Mouse (Mus musculus) forebrain, embryonic 11.5 days (tissue): ENCODE results near the gene Hoxd11. TPM values are rescaled to one million over a fixed set of nuclear protein-coding genes. Genes with fewer than 3 reads are reported as not detected.

Source experiments
- ATAC-seq: fragments of 200-750 bp; cut with Nextera tagmentation; replicated peaks from 2 replicates; pipeline ENCODE4 v1.8.0; 2017; ENCODE audit warnings: moderate TSS enrichment; ENCODE audit not compliant: low FRiP score
- DNase-seq: peaks from one replicate; pipeline ENCODE4 v3.0.0-alpha.2; 2017; ENCODE audit warnings: low spot score
- H3K27ac ChIP-seq: fragments of 300-500 bp; sonication (generic); 2 replicates; pipeline ENCODE4 v1.5.1; 2014; ENCODE audit warnings: low read depth, low read length
- H3K27me3 ChIP-seq: fragments of 300-500 bp; sonication (generic); 2 replicates; pipeline ENCODE4 v1.6.1; 2014; ENCODE audit warnings: mild to moderate bottlenecking, low read length, mixed read lengths; ENCODE audit not compliant: control insufficient read depth, insufficient read depth
- H3K36me3 ChIP-seq: fragments of 300-500 bp; sonication (generic); 2 replicates; pipeline ENCODE4 v1.6.1; 2014; ENCODE audit warnings: mild to moderate bottlenecking, low read length, moderate library complexity, mixed read lengths; ENCODE audit not compliant: control insufficient read depth, insufficient read depth
- H3K4me1 ChIP-seq: fragments of 300-500 bp; sonication (generic); replicated peaks from 2 replicates; pipeline ENCODE4 v1.6.1; 2014; ENCODE audit warnings: low read length, mixed read lengths; ENCODE audit not compliant: control insufficient read depth, insufficient read depth
- H3K4me2 ChIP-seq: fragments of 300-500 bp; sonication (generic); 2 replicates; pipeline ENCODE4 v1.6.1; 2014; ENCODE audit warnings: low read depth, mild to moderate bottlenecking, low read length, moderate library complexity, mixed read lengths; ENCODE audit not compliant: severe bottlenecking
- H3K4me3 ChIP-seq: fragments of 300-500 bp; sonication (generic); 2 replicates; pipeline ENCODE4 v1.5.1; 2014; ENCODE audit warnings: low read depth, low read length
- H3K9ac ChIP-seq: fragments of 300-500 bp; sonication (generic); 2 replicates; pipeline ENCODE4 v1.6.1; 2014; ENCODE audit warnings: low read length
- H3K9me3 ChIP-seq: fragments of 300-500 bp; sonication (generic); 2 replicates; pipeline ENCODE4 v1.6.1; 2016; ENCODE audit warnings: low read length, mixed read lengths; ENCODE audit not compliant: control insufficient read depth
- WGBS: fragments of 180-500 bp; shearing (Covaris S2); extraction: QIAGEN DNeasy Blood & Tissue Kit; methylation state at CpG from one replicate; pipeline ENCODE4 v1.1.7; 2014; 5-methylcytosine and 5-hydroxymethylcytosine counted together
- polyA plus RNA-seq: library from polyadenylated mRNA; unstranded; fragments of >200 nt; fragmentation: Nextera tagmentation; extraction: Ambion mirVana; gene quantifications from 2 replicates; pipeline ENCODE4 v1.2.1, GENCODE M21; 2014

Gene Hoxd11
- polyA plus RNA-seq, 1 experiment from 2014 or later = not detected

DNA sequence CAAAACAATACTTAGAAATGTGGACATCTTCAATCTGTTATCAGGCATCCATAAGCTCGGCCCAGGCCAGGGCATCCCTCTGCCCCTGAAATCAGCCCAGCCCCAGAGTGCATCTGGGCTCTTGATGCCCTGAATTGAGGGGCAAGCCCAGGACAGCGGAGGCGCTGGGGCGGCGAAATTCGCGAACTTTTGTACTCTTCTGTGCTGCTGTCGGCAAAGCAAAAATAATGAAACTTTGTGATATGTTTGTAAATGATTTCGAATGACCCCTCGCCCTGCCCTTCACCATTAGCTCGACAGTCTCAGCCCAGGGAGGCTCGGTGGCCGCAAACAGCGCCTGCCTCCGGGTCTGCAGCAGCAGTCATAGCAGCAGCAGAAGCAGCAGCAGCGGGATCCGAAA, 45.8 kb downstream of the Hoxd11 start:
- no peak overlapping the region for H3K9ac ChIP-seq
- H3K4me1 ChIP-seq = peaks cover 4% of the 10 kb centered on the region; the same call in 1 of the 2 replicates
- no peak overlapping the region for H3K4me2 ChIP-seq
- ATAC-seq (no peak), DNase-seq (peak; percentile 56)
- WGBS = under 1% methylated on average over 17 of the region's 17 CpGs
- peaks cover 98% of the 10 kb centered on the region for H3K27me3 ChIP-seq
- no peaks in the 10 kb centered on the region for H3K36me3 ChIP-seq
- no peak overlapping the region for H3K27ac ChIP-seq
- no peaks in the 10 kb centered on the region for H3K9me3 ChIP-seq
- H3K4me3 ChIP-seq = no peak overlapping the region

DNA sequence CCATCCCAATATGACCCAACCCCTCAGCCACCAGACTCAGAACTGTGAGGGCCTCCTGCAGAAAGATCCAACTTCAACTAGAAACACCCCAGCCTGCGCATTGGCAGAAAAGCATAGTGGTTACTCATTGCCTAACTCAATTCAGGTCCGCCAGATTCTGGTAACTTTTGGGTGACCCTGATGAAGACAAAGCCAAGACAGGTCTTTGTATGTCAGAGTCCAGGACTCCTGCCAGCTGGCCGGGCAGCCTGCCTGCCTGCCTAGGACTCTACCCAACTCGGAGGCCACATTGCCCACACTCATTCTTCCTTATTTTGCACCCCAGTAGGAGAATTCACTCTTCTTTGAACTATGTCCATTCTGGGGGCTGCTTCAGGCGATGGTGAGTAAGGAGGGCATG, 47.2 kb downstream of the Hoxd11 start, which contains the start of gene Gm28230:
Gm28230 (plus strand) TSS at position 178 of the 400 bp plus-strand sequence.
- peaks cover 98% of the 10 kb centered on the region for H3K27me3 ChIP-seq
- H3K36me3 ChIP-seq = no peaks in the 10 kb centered on the region
- peaks cover 4% of the 10 kb centered on the region; the same call in 1 of the 2 replicates for H3K4me1 ChIP-seq
- H3K9ac ChIP-seq = no peak within 1 kb of the TSS
- H3K4me3 ChIP-seq = no peak within 1 kb of the TSS; the same call in 1 of the 2 replicates
- H3K4me2 ChIP-seq = peak within 1 kb of the TSS; percentile 21; the same call in 1 of the 2 replicates
- DNase-seq (no peak), ATAC-seq (no peak)
- H3K27ac ChIP-seq = no peak within 1 kb of the TSS
- WGBS = 2% methylated on average over 5 of the region's 5 CpGs
- no peaks in the 10 kb centered on the region for H3K9me3 ChIP-seq

DNA sequence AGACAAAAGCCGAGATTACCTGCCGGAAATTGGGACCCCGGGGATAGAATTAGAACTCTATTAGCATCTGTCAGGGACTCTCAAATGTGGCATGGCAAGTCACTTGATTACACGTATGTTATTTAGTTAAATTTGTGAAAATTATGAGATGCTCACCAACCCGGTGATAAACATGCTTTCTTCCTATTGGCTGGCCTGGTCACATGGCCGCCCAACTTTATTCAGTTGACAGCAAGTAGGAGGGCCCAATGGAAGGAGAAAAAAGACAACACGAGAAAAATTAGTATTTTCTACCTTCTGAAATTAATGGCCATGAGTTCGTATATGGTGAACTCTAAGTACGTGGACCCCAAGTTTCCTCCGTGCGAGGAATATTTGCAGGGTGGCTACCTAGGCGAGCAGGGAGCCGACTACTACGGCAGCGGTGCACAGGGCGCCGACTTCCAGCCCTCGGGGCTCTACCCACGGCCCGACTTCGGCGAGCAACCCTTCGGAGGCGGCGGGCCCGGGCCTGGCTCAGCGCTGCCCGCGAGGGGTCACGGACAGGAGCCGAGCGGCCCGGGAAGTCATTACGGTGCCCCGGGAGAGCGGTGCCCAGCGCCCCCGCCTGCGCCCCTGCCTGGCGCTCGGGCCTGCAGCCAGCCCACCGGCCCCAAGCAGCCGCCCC, 47.7 kb downstream of the Hoxd11 start:
- no peak overlapping the region for H3K9ac ChIP-seq
- peak; percentile 64 for DNase-seq
- peak overlapping the region; percentile 21; the same call in 1 of the 2 replicates for H3K4me2 ChIP-seq

DNA sequence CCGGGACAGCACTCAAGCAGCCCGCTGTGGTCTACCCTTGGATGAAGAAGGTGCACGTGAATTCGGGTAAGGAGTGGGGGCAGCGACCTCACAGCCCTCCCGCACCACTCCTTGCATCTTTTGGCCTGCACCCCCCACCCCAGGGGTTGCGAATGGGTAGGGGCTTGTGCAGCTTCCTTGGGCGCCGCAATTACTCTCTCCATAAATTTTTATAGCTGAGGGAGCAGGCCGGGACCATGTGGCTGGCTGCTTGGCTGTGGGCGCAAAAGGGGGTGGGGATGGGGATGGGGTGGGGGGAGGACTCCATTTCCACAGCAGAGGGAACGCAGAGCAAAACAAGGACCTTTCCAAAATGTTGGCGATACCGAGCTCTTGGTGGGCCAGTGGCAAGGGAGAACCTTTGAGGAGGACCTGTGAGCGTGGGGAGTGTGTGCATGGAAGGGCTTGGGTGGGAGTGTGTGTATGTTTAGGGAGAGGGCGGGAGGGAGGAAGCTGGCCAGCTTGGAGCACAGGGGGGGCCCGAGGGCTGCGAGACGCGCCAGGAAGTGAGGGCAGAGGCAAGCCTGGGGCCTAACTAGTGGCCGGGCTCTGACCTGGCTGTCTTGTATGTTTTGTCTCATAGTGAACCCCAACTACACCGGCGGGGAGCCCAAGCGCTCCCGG, 48.4 kb downstream of the Hoxd11 start:
- Histone ChIP-seq H3K4me3 (no peak overlapping the region; the same call in 1 of the 2 replicates), H3K36me3 (no peaks in the 10 kb centered on the region), H3K27ac (no peak overlapping the region), H3K4me2 (no peak overlapping the region), H3K9ac (no peak overlapping the region), H3K9me3 (no peaks in the 10 kb centered on the region), H3K27me3 (peaks cover 98% of the 10 kb centered on the region), H3K4me1 (peaks cover 4% of the 10 kb centered on the region; the same call in 1 of the 2 replicates)
- WGBS = 1% methylated on average over 25 of the region's 25 CpGs
- no peak for DNase-seq
- no peak for ATAC-seq

More for the DNA sequence above, 47.7 kb downstream of the Hoxd11 start:
- Histone ChIP-seq H3K36me3 (no peaks in the 10 kb centered on the region), H3K4me1 (peaks cover 4% of the 10 kb centered on the region; the same call in 1 of the 2 replicates), H3K27ac (no peak overlapping the region), H3K27me3 (peaks cover 98% of the 10 kb centered on the region), H3K4me3 (no peak overlapping the region; the same call in 1 of the 2 replicates), H3K9me3 (no peaks in the 10 kb centered on the region)
- ATAC-seq = no peak
- WGBS = under 1% methylated on average over 43 of the region's 43 CpGs

DNA sequence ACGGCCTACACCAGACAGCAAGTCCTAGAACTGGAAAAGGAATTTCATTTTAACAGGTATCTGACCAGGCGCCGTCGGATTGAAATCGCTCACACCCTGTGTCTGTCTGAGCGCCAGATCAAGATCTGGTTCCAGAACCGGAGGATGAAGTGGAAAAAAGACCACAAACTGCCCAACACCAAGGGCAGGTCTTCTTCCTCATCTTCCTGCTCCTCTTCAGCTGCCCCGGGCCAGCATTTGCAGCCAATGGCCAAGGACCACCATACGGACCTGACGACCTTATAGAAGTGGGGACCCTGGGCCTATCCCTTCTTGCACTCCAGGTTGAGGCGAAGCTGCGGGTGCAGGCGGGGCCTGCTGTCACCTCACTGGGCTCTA, 48.9 kb downstream of the Hoxd11 start:
- H3K4me2 ChIP-seq = no peak overlapping the region
- H3K4me1 ChIP-seq = peaks cover 4% of the 10 kb centered on the region; the same call in 1 of the 2 replicates
- DNase-seq (no peak), ATAC-seq (no peak)
- under 1% methylated on average over 13 of the region's 13 CpGs for WGBS
- H3K27ac ChIP-seq = no peak overlapping the region
- peaks cover 97% of the 10 kb centered on the region for H3K27me3 ChIP-seq
- no peak overlapping the region for H3K4me3 ChIP-seq
- no peaks in the 10 kb centered on the region for H3K36me3 ChIP-seq
- no peaks in the 10 kb centered on the region for H3K9me3 ChIP-seq
- H3K9ac ChIP-seq = no peak overlapping the region

DNA sequence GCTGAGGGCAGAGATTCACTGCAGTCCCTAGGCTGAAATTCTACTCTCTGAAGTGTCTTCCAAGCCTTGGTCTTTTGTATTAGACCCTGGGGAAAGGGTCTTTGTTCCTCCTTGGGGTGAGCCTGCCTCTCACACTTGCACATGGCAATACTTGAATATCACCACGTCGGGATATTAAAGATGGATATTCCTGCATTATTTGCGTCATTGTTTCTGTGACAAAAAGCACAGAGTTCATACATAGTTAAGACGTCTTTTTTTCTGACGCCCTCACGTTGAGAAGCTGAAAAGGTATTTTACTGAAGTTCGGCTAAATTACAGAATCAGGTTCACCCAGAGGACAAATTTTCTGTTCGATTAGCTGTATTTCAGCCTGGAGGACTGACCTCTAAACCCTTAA, 51.0 kb downstream of the Hoxd11 start:
- no peak overlapping the region for H3K4me3 ChIP-seq
- no peak for DNase-seq
- no peak overlapping the region for H3K4me2 ChIP-seq

DNA sequence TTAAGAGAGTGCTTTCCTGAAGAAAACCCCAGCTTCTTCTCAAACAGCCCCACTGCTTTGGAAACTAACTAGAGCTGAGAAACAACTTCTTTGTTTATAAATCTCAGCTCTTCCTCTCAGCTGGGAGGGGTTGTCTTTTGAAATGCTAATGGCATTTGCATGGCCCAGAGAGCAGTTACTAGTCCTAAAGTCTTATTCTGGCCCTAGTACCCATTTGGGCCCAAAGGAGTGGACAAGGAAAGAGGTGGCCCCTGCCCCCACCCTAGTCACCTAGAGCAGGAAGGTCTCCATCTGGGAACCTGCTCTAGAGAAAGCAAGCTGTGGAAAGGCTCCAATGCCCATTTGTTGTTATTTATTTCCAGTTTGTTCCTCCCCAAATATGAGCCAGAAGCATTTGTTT, 51.7 kb downstream of the Hoxd11 start:
- H3K4me3 ChIP-seq = no peak overlapping the region
- DNase-seq = peak; percentile 29
- H3K4me2 ChIP-seq = no peak overlapping the region
- H3K4me1 ChIP-seq = peaks cover 6% of the 10 kb centered on the region
- no peak overlapping the region for H3K9ac ChIP-seq
- no peaks in the 10 kb centered on the region for H3K9me3 ChIP-seq
- no peak overlapping the region for H3K27ac ChIP-seq
- no peaks in the 10 kb centered on the region for H3K36me3 ChIP-seq
- peaks cover 96% of the 10 kb centered on the region for H3K27me3 ChIP-seq
- ATAC-seq = no peak

More for the DNA sequence above, 51.0 kb downstream of the Hoxd11 start:
- Histone ChIP-seq H3K27me3 (peaks cover 96% of the 10 kb centered on the region), H3K4me1 (peaks cover 4% of the 10 kb centered on the region; the same call in 1 of the 2 replicates), H3K9me3 (no peaks in the 10 kb centered on the region), H3K36me3 (no peaks in the 10 kb centered on the region), H3K27ac (no peak overlapping the region), H3K9ac (no peak overlapping the region)
- no peak for ATAC-seq
- WGBS = 2% methylated on average over 8 of the region's 8 CpGs

DNA sequence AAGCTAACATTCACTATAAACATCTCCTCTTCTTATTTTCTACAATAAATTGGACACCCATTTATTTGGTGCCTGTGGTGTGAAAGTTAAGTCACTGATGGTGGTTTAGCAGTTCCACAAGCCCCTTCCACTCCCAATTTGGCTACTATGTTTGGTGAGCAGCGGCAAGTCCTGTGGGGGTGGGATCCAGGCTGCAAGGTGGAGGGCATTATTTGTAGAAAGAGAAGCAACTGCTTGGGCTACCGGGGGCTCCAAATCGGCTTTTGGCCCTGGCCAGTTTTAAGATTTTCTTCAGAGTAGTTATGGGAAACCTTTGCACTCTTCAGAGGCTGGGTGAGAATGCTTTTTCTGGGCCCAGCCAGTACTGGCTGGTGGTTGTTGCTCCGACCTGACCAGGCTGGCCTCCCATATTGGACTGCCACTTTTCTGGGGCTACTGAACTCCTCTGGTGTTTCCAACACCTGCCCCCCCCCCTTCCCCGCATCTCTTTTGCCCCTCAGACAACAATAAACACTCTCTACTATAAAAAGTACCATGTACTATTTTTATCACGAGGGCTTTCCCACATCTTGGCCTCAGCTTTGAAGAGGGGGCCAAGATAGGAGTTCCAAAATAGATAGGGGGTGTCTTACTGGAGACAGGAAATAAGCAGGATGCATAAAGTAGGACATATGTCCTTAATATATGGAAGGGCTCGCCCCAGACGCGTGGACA, 52.6 kb downstream of the Hoxd11 start:
- DNase-seq (peak; percentile 41), ATAC-seq (no peak)
- WGBS = 3% methylated on average over 9 of the region's 9 CpGs
- H3K36me3 ChIP-seq = no peaks in the 10 kb centered on the region
- H3K9me3 ChIP-seq = no peaks in the 10 kb centered on the region
- no peak overlapping the region for H3K9ac ChIP-seq
- peaks cover 96% of the 10 kb centered on the region for H3K27me3 ChIP-seq
- no peak overlapping the region for H3K27ac ChIP-seq
- no peak overlapping the region for H3K4me2 ChIP-seq
- H3K4me1 ChIP-seq = peaks cover 9% of the 10 kb centered on the region
- H3K4me3 ChIP-seq = no peak overlapping the region
